Mouse (Mus musculus): Measurements from ENCODE around the gene Mgat3.

Gene Mgat3

DNA sequence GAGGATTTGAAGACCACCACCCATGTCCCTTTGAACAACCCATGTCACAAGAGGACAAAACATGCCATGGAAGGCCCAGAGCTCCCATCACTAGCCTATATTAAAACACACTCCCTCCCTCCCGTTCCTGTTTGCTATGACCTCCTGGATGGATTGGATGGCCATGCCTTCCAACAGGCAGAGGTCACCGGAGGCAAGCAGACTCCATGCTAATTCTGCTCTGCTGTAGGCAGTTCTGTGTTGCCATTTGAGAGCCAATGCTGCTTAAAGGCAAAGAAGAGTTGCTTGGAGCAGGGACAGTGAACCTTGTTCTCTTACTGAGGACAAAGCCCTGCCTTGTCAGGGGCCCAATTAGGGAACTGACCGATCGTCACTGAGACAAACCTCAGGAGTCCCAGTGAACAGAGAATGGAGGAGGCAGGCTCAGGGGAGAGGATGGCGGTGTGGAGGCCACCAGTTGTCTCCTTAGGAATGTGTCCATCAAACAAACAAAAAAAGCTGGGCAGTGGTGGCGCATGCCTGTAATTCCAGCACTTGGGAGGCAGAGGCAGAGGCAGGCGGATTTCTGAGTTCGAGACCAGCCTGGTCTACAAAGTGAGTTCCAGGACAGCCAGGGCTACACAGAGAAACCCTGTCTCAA, 86.0 kb downstream of the Mgat3 start:
- no peak for DNase-seq (ENCODE audit: low spot score in 2 of 2)

DNA sequence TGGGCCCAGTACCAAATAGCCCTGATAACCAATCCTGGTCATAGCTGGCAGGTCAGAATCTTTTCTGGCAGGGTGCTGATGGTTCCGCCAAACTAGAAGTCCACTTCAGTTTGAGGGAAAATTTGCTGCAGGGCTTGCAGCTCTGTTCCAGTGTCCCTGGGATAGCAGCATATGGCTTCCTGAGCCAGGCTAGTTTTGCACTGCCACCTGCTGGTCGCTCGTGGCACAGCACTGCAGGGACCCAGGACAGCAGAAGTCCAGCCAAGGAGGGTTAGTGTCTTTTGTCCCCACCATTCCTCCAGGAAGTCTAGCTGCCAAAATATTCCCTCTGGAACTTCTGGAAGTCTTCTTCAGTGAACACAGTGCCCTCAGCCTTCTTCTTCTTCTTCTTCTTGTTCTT, 87.2 kb downstream of the Mgat3 start:
- DNase-seq (ENCODE audit: low spot score in 2 of 2): peak; percentile 76 to 88

DNA sequence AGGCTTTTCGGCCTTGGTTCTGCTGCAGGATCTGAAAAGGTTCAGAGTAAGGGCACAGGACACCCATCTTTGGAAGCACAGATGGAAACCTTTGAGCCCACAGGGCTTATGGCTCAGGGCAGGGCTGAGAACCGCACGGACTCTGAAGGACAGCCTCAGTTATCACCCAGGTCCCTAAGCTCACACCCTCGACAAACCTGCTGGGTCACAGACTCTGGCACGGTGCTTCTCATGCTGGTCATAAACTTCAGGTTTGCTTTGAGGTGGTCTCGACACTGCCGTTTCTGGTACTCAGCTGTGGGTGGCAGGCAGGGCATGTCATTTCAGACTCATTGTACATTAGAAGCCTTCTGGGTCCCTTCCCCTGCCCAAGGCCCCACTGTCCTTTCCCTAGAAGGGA, 87.6 kb downstream of the Mgat3 start:
- DNase-seq (ENCODE audit: low spot score in 2 of 2): no peak

DNA sequence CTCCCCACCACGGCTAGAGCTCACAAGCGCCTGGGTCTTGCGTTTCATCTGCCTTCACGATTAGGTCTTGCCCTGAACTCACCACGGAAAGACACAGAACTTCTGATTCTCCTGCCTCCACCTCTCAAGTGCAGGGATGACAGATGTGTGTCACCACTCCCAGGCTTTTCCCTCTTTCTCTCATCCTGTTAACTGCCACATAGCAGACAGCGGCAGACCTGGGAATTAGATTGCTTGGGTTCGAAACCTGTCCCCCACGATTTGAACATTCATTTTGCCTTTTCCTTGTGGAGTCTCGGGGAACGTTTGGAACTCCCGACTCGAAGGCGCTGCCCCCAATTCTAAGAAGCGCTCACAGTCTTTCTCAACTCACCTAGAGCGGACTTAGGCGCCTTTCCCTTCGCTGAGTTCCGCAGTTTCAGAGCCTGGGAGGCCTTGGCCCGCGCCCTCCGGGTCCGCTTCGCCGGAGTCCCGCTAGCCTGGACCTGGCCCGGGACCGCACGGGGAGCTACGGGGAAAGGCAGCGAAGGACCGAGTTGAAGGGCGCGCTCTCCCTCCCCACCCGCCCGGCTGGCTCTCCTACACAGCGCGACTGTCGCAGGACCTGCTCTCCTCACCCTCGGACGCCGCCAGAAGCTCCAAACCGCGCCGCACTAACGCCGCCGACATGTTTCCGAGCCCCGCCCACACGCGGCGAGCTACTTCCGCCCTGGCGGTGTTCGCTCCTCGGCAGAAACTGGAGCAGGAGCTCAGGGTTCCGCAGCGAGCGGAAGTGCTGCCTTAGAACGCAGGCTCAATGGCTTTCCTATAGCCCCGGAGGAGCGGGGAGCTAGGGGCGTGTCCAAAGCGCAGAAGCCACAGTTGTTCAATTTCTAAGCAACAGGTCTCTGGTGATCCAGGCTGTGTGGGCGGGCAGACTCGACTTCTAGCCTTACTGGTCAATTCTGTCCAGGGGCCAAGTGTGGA, 90.4 kb downstream of the Mgat3 start, which contains the start of gene Rps19bp1:
Rps19bp1 (minus strand) TSS at position 706 of the 966 bp plus-strand sequence.
- peak; percentile 84 to 87 for DNase-seq (ENCODE audit: low spot score in 2 of 2)
